Mouse (Mus musculus) CD8-positive naive resting alpha-beta T cell, adult 2 months (primary cell): Measurements from ENCODE around the gene Zkscan14.
"Not testable (repeated sequence)": the region's sequence is repeated elsewhere in the genome, so short reads cannot be mapped to it uniquely, and the experiment has no call there.

Experiments
- DNase-seq, 2 experiments: peaks; one replicate each; pipeline ENCODE4 v3.0.0; 2022; ENCODE audit warnings: low read depth in 2 of 2, low spot score in 2 of 2

Gene Zkscan14

DNA sequence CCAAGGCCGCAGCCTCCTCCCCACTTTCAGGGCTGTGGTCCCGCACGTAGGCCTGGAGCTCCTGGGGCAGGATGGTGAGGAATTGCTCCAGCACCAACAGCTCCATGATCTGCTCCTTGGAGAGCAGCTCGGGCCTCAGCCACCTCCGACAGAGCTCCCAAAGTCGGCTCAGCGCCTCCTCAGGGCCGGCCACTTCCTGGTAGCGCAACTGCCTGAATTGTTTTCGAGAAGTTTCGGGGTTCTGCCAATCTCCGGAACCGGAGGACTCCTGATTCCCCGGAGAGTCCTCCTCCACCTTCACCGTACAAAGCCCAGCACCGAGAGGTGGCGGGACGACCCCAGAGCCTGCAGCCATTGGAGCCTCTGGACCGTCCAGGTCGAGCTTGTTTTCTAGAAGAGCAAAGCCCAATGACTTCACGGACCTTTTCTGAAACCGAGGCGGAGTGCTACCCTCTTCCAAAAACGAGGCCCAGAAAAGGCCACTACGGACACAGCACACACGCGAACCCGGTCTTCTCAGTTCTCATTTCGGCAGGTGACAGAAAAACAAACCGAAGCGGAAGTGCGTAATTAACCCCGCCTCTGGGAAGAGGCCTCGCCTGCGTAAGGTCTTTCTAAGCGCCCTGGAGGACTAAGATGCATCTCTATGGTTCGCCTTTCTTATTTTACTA, at the start of gene Zkscan14:
Gene Zkscan14 (minus strand): TSS at position 548 of the 671 bp plus-strand sequence.
- DNase-seq: peak; percentile 67 to 79

DNA sequence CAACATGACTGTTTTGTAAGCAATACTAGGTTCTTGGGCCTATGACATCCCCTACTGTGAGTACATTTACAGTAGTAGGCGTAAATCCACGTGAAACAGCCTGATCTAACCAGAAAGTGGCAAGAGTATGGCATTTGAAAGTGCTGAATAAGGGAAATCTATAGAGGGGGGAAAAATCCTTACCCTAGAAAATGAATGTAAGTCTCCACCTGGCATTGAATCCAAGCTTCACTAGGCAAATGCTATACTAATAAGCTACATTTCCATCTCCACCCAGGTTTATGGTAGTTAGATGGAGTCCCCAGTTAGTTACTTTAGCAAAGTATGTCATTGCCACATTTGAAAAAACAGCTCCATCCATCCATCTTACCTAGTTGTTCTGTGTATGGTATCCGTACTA, 47.9 kb upstream of the Zkscan14 start:
- no peak for DNase-seq

DNA sequence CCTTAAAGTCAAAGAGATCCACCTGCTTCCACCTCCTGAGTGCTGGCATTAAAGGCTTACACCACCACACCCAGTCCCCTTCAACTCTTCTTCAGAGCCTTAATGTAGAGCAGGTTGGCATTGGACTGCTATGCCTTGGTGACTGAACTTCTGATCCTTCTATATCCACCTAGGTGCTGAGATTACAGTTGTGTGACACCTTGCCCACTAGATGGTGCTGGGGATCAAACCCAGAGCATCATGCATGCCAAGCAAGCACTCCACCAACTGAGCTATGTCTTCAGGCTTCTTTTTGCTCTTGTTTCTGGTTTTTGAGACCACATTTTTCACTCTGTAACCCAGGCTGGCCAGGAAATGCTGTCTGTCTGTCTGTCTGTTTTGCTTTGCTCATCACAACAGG, 33.0 kb upstream of the Zkscan14 start:
- DNase-seq: peak in 1 of 2 experiments; percentile 29

DNA sequence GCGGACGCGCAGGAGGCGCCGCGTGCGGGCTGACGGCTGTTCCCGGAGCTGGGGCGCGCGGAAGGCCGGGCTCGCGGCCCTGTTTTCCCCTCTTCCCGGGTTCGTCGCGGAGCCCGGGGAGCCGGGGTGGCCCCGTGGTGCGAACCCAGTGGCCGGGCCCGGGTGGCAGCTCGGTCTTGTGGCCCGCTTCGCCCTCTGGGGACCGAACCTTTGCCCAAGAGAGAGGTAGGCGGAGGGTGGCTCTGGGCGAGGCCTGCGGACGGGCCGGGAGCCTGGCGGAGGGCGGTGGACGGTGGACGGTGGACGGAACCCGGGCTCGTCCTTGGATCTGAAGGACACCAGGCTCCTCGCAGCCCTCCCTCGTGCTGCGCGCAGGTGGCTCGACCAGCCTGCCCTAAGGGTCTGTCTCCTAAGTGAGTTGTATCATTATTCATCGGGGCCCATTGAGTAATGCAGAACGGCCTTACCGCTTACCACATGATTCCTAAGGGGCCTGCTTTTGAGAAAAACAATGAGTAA, 30.3 kb upstream of the Zkscan14 start:
- DNase-seq: peak in 1 of 2 experiments; percentile 2

DNA sequence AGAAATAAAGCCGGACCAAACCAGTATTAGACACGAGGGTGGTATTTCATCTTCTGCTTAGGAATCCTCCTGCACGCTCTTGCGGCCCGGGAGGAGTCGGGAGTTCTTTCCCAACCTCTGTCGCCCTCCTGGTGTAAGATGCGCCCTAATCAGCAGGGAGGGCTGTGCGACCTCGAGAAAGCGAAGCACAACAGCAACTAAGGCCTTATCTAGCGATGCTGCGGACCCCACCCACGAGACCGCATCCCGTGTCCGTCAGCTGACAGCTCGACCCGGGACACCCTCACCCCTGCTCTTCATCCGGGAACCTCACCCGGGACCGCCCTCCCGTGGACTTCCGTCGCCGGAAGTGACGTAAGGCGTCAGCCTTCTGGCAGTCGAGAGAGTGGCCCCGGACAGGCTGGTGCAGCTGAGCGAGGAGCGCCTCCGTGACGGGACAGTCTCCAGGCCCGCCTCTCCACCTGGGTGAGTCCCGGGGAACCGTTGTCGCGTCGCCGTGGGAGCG, 29.8 kb upstream of the Zkscan14 start, which contains the start of gene Zfp655:
Gene Zfp655 (plus strand): TSS at position 349 of the 505 bp plus-strand sequence.
- DNase-seq: peak; percentile 97 to 98

DNA sequence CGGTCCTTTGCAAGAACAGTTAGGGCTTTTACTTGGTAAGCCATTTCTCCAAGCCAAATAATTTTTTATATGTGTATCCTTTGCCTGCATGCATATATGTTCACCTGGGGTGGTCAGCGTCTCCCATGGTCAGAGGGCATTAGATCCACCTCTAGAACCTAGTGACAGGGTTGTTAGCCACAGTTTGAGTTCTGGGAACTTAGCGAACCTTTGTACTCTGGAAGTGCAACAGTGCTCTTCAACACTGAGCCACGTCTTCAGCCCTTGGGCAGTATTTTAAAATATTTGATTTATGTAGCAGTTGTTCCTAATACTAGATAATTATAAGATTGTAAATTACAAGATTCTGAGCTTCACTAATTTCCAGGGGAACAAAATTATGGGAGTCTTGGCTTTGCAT, 29.0 kb upstream of the Zkscan14 start:
- DNase-seq: no peak

DNA sequence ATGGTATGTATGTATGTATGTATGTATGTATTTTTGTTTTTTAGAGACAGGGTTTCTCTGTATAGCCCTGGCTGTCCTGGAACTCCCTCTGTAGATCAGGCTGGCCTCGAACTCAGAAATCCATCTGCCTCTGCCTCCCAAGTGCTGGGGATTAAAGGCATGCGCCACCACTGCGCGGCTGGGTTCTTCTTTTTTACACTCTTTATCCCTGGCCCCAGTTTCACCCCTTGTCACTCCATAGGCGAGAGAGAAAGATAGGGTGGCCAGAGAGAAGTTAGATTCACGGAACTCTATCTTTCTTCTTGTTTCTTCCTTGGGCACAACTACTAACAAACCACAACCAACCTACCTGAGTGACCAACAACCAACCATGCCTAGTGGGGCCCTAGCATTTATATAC, 27.6 kb upstream of the Zkscan14 start:
- DNase-seq: not testable (repeated sequence)

DNA sequence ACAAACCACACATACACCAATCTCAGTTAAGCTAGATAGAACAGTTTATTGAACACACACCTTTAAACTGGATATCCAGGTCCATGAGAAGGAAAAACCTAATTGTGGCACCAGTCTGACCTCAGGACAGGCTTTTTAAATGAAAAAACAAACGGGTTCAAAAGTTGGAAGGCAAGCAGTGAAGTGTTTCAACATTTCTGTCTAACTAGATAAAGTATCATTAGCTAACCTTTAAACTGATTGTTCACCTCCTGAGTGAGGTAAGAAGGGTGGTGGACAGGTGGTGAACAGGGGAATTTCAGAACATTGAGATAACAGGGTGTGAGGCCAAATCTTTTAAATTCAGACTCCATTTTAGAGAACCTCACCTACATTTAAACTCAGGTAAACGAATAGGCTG, 24.8 kb upstream of the Zkscan14 start:
- no peak for DNase-seq

DNA sequence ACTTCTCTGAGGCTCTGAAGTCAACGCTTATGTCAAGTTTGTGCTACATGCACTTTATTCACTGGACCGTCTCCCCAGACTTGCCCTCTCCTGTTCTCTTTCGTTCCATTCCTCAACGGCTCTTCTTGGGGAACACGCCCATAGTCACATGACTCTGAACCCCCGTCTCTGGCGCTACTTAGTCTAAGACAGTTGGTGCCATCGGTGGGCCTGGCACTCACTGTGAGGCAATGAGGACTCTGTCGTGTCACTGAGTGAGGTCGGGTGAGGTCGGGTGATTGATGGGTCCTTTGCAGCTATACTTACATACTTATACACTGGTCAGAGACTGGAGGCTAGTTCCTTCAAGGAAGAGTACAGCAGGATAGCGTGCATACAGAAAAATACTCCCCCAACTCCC, 21.7 kb upstream of the Zkscan14 start:
- DNase-seq: no peak

DNA sequence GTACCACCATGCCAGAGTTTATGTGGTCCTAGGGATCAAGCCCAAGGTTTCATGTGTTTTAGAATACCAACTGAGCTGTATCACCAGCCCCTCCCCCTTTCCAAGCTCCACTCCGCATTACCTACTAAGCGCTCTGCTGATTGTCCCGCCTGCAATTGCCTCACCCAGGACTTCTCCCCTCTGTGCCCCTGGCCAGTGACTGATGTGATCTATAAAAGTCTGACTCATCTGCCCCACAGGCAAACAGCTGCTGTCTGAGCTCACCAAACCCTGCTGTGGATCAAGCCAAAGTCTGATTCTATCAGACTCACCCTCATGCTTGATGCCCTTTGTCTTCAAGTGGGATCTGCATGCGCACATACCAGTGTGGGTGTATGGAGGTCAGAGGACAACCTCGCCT, 21.2 kb upstream of the Zkscan14 start:
- no peak for DNase-seq

DNA sequence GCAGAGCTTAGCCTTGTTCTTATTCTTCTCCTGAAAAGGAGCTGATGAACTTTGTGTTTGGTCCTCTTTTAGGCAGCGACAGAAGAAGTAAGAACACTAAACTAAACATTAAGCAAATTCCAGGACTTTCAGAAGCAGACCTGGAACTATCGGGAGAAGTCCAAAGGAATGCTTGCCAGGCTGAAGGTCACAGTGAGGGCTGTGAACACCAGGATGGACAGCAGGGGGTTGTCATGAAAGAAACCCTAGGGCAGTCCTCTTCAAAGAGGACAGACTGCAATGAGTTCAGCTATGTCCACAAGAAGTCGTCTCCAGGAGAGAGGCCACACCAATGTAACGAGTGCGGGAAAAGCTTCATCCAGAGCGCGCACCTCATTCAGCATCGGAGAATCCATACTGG, 18.3 kb upstream of the Zkscan14 start:
- DNase-seq: no peak

DNA sequence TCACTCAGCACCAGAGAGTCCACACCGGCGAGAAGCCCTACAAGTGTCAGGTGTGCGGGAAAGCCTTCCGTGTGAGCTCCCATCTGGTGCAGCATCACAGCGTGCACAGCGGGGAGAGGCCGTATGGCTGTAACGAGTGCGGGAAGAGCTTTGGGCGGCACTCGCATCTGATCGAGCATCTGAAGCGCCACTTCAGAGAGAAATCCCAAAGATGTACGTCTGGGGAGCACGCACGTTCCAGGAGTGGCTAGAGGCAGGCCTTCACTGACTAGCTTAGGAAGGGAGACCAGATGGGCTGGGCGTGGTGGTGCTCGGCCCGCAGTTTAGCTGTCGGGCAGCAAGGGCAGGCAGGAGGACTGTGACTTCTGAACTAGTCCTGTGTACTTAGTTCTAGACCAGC, 17.0 kb upstream of the Zkscan14 start:
- DNase-seq: no peak

DNA sequence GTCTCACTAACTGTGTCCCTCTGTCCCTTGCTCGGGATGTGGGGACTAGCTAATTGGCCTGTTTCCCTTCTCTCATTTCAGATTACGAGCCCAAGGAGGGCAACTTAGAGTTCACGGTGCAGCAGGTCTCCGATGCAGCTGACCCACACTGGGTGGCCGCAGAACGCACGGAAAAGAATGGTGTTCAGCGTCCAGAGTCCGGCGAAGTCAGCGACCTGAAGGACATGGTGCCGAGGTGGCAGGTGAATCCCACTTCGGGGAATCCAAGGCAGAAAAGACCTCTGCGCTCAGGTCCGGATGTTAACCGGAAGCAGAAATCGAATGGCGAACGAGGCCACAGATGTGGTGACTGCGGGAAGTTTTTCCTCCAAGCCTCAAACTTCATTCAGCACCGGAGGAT, 16.5 kb upstream of the Zkscan14 start:
- DNase-seq: no peak

DNA sequence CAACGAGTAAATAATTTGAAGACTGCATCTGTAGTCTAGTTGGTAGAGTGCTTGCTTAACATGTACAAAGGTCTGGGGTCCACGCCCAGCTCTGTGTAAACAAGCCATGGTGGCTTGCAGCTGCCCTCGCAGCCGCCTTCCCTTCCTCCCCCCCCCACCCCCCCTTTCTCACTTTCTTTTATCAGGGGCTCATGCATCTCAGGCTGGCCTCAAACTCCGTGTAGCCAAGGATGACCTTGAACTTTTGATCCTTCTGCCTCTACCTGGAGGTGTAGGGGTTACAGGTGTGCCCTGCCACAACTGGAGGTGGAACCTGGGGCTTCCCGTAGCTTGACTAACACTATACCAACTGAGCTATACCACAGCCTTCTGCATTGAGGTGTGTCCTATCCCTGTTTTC, 16.1 kb upstream of the Zkscan14 start:
- no peak for DNase-seq

DNA sequence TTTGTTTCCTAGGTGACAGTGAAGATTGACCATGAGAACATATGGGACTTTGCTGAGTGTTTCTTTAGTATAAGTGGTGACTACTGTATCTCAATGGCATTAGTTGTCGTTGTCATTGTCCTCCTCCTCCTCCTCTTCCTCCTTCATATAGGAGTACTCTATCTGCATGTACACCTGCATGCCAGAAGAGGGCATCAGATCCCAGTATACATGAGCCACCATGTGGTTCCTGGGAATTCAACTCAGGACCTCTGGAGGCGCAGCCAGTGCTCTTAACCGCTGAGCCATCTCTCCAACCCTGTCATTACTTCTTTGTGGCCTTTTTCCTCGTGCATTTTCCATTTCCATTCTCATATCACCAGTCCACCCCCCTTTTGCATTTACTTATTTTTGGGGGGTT, 13.0 kb upstream of the Zkscan14 start:
- DNase-seq: no peak

DNA sequence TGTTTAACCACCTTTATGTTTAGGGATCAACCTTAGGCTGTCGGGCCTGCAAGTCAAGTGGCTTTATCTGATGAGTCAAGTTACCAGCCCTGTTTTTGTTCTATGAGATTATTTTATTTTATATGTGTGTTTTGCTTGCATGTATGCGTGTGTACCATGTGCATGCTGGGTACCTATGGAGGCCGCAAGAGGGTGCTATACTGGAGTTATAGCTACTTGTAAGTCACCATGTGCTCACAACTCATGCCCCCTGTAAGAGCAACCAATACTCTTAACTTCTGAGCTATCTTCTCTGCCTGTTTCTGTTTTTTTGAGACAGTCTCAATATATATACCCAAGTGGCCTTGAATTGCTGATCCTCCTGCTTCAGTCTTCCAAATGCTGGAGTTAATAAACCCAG, 11.8 kb upstream of the Zkscan14 start:
- DNase-seq: no peak

DNA sequence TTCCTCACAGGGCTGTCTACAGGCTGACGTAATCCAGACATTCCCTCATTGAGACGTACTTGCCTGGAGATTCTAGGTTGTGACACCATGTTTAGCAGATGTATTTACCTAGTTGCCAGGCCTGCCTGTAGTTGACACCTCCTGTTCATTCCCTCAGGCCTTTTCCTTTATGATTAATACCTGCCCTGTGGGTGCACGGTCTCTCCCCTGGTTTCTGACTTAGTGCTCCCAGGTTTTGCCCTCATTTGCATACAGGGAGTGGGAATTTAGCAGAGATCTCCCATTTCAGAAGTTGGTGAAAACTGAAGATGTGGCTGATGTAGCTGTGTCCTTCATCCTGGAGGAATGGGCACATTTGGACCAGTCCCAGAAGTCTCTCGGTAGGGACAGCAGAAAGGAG, 10.5 kb upstream of the Zkscan14 start:
- DNase-seq: no peak

DNA sequence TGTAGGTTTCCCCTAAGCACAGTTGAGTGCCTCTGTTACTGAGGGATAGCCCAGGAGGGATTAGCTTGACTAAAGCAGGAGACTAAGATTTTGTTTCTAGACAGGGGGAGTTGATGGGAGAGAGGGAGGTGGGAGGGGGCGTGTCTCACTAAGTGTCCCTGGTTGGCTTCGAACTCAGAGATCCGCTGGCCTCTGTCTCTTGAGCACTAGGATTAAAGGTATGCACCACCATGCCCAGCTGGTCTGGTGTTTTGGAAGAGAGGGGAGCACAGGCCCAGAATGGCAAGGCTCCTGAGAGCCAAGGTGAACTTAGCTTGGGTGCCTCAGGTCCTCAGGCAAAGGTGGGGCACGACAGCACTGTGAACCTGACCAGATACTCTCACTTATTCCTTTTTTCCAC, 9.7 kb upstream of the Zkscan14 start:
- DNase-seq: no peak

DNA sequence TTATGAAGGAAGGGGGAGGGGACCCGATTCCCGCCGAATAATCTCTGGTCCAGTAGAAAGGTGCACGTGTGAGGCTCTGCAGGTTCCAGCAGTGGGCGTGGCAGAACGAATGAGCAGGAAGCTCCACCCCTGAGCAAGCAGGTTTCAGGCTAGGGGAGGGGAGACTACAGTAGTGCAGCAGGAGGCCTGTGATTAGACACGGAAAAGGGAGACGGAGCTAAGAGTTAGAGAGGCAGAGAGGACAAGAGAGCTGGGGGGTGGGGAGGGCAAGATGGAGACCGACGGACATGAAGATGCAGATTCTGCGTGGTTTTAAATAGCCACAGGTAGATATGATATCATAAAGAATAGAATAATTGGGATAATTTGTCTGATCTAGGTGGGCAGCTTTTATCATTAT, 6.7 kb upstream of the Zkscan14 start:
- not testable (repeated sequence) for DNase-seq

DNA sequence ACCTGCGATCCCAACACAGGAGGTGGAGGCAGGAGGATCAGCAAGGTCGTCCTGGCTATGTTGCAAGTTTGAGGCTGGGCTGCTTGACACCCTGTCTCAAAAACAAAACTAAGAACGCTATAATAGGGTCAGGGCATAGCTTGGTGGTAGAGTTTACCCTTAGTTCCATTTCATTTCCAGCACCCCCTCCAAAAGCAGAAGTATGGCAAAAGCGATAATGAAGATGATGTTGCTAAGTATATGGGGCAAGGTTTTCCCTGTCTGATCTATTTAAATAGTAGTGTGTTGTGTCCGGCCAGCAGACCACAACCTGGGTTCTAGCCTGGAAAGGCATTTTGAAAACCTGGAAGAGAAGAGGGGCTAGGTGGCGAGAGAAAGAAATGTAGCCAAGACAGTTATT, 6.3 kb upstream of the Zkscan14 start:
- DNase-seq: no peak

DNA sequence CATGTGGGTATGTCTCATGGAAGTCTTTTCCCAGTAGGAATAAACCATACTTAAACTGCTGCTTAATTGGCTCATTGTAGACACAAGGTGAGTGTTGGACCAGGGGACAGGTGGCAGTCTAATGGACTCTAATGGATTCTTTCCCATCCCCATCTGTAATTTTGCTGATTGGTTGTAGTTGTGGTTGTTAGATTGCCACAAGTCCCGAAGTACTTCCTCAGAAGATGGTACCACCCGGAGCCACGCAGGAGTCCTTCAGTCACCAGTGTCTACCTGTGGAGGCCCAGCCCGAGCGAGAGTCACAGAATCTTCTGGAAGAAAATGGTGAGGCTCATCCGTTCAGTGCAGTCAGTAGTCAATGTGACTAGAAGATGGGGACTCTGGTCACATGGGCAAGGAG, 5.7 kb upstream of the Zkscan14 start:
- DNase-seq: no peak

DNA sequence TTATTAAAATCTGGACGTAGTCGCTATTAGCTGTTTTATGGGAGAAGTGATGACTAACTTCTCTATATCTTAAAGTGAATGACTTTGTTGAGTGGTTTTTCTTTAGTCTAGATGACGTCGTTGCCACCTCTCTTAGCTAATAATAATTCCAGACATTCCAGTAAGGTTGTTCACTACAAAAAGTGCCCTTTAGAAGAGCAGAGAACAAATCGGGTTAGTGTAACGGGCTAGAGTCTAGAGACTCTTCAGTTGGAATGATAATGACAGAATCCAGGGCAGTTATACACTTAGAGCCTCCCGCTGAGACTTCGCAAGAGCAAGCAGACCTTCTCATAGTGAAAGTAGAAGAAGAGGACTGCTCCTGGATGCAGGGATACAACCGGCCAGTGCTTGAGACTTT, 3.4 kb upstream of the Zkscan14 start:
- DNase-seq: no peak
